Mouse (Mus musculus) small intestine, adult 2 months (tissue): ENCODE measurements around the gene Cep68.

Experiments
- CTCF ChIP-seq: fragments of 200-500 bp; IDR thresholded peaks from 2 replicates; pipeline ENCODE4 v1.5.1; 2012; ENCODE audit warnings: low read depth, mild to moderate bottlenecking, control low read depth, inconsistent platforms, low read length, moderate library complexity, mixed read lengths; ENCODE audit not compliant: insufficient replicate concordance, insufficient read length; ENCODE audit errors: extremely low read depth
- POLR2A ChIP-seq: fragments of 200-500 bp; IDR thresholded peaks from 2 replicates; pipeline ENCODE4 v1.6.1; 2012; ENCODE audit warnings: low read depth, mild to moderate bottlenecking, control low read depth, inconsistent platforms, low read length, moderate library complexity

GRCm38 (mm10) chr11:20201661-20202101 lies 47.5 kb downstream of the Cep68 start:
- TF ChIP-seq CTCF (no peak), POLR2A (no peak)
